Mouse (Mus musculus) R1 (cell line): ENCODE data around the gene Galnt10.

ENCODE experiments used
- DNase-seq: peaks from one replicate; pipeline ENCODE4 v3.0.0-alpha.2; 2018; ENCODE audit warnings: low read depth, low spot score

Gene Galnt10

GRCm38 (mm10) chr11:57645018-57645559, at the start of gene Galnt10:
Gene Galnt10 (plus strand): TSS chr11:57645442.
- peak; percentile 91 for DNase-seq

- DNase-seq: no peak
These were observed 49.3 kb upstream of the Galnt10 start for GRCm38 (mm10) chr11:57595899-57596298.

- DNase-seq: no peak
These were observed 47.1 kb upstream of the Galnt10 start for GRCm38 (mm10) chr11:57598161-57598560.

- peak; percentile 99 for DNase-seq
These were observed 45.9 kb upstream of the Galnt10 start for GRCm38 (mm10) chr11:57599304-57599703.

GRCm38 (mm10) chr11:57600113-57600512, 45.1 kb upstream of the Galnt10 start:
- DNase-seq: peak; percentile 40

DNA sequence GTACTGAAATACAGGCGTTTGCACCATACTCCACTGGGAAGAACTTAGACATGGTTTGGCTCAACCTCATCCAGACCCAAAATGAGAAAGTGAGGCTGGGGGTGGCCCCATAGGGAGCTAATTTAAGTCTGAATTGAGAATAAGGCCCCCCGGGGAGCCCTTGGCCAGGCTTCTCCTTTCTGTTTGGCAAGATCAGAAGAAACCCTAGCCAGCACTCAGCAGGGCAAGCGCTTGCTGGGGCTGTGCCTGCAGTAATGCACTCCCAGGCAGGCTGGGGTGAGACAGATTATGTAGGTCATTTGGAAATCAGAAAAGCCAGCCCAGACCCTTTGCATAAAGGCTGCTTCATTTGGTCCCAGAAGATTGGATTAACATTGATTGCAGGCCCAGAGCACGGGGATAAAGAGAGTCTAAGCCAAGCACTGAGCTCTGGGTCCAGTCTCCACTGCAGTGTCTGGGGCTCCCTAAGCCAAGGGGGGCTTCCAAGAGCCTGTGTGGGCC, 44.6 kb upstream of the Galnt10 start:
- peak; percentile 67 for DNase-seq

GRCm38 (mm10) chr11:57601806-57602455, 43.3 kb upstream of the Galnt10 start:
- DNase-seq: no peak

DNA sequence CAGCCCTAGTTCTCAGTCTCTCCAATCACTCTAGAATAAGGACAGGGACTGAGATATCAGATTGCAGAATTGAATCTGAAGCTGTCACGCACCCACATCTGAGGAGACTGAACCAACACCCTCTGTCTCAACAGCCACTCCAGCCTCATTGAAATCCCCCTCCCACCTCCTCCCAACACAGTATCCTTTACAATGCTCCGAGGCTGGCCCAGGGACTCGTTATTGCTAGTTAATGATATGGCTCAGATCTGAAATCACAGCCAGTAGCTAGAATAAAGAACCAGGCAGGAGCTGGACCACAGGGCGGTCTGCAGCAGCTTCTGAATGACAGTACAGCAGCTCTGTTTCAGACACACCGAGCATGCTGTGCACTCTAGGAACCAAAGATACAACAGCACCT, 40.2 kb upstream of the Galnt10 start:
- DNase-seq: no peak

DNA sequence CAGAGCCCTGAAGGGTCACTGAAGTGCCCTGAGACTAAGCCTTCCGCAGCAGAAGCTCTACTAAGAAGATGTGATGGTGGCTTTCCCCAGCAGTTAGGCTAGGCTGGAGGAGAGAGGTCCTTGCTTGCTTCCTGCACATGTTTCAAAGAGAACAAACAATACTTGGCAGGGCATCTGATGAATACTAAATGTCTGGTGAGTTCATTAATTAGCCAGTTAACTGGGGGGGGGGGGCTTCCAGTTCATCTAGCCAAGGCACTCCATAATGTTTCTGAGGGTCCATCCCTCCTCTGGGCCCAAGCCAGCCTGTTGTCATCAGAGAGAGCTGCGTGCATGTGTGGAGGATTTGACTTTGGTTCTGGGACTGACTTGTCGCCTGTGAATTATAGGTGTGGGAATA, 39.6 kb upstream of the Galnt10 start:
- no peak for DNase-seq

GRCm38 (mm10) chr11:57614502-57614901, 30.7 kb upstream of the Galnt10 start:
- no peak for DNase-seq

DNA sequence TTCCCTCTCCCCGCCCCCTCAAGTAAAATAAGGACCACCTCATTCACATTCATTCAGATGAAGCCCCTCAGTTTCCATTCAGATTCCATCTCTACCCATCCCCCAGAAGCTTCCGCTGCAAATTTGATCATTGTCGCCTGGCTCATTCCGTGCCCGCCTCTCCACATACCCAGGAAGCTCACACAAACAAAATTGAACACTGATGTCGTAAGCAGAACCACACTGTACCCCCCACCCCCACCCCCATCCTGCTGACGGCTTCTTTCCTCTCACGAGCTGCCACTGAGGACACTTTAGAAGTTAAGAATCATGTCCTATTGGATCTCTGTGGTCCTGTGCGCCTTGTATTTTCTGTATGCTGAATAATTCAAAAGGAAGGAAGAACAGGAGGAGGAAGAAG, 30.0 kb upstream of the Galnt10 start:
- DNase-seq: no peak

- peak; percentile 49 for DNase-seq
These were observed 29.4 kb upstream of the Galnt10 start for GRCm38 (mm10) chr11:57615871-57616270.

DNA sequence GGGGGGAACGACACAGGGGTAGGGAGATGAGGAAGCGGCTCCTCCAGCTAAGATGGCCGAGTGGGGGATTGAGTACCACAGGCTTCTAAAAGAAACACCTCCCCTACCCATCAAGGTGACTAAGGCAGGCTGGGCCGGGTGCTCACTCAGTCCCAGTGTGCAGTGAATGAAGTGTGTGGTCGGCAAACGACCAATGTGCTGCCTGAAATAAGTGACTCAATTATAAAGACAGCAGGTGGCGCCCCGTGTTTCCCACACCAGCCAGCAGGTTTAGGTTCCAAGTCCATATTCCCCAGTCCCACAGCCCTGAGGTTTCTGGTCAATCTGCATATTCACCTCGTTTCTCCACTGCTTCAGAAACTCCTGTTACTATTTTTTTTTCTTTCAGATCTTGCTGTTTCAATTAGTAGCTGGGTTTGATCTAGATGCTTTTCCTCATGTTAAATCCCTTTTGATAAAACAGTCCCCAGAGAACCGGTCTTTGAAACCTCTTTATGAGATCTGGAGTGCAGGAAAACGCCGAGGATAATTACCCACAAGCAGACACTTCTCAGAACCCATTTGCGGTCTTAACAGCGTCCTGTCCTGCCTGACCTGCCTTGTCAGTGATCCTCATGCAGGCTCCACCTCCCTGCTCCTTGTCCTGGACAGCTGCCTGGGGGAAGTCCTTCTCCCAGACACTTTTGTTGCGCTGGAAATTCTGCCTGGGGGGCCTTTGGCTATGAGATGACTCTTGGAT, 27.5 kb upstream of the Galnt10 start:
- peak; percentile 55 for DNase-seq

DNA sequence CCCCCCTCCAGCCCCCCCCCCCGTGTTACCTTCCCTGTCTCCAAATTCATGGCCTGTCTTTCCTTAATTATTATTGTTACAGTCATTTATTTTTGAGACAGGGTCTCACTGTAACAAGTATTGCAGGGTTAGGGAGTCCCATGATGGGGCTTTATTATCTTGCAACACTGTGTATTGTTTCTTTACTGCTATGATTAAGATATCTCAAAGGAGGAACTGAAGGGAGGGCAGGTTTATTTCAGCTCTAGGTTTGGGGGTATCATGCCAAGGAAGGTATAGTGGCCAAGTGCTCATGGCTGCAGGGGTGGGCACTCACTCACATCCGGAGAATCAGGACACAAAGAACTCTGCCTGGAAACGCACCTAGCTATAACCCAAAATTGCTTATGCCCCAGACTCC, 23.8 kb upstream of the Galnt10 start:
- DNase-seq: no peak

DNA sequence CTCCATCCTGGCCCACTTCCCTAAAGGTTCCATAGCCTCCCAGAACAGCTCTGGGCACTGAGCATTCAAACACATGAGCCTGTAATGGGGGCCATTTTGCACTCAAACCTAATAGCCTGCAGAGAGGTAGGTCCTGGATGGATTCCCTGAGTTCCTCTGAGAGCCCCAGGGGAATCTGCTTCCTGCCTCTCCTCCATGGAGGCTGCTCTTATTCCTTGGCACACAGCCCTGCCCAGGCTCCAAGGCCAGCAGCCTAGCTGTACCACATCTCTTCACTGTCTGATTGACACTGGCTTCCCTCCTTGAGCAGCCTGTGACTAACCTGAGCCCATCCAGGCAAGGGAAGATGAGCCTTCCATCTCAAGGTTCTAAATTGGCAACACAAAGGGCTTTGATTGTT, 23.4 kb upstream of the Galnt10 start:
- no peak for DNase-seq

DNA sequence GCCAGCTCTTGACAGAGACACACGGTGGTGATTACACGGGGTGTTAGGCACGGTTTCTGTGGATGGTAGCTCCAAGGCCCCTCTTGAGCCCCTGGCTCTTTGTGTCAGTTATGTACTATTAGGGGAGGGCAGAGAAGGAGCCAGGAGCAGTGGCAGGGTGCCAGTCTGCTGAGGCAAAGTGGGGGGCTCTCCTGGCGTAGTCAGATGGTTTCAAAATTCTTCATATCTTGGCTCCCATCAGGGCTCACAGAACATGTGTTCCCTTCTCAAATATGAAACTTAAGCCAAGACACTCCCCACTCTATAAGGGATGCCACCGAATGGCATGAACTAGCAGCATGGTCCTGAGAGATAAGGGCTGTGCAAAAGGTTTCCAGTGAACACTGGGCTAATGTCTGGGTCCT, 20.8 kb upstream of the Galnt10 start:
- DNase-seq: no peak

DNA sequence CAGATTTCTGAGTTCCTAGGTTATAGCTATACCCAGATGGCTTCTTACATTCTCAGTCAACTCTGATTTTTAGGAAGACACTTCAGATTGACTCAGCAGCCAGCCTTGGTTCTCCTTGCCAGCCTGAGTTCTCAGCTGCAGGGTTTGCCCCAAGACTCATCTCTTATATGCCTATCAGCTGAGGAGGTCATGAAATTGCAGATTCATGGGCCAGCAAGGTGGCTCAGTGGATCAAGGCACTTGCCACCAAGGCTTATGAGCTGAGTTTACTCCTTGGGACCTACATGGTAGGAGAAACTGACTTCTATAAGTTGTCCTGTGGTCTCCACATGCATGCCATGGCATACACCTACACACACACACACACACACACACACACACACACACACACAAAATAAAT, 19.8 kb upstream of the Galnt10 start:
- no peak for DNase-seq

- peak; percentile 68 for DNase-seq
These were observed 18.0 kb upstream of the Galnt10 start for GRCm38 (mm10) chr11:57627086-57627735.

DNA sequence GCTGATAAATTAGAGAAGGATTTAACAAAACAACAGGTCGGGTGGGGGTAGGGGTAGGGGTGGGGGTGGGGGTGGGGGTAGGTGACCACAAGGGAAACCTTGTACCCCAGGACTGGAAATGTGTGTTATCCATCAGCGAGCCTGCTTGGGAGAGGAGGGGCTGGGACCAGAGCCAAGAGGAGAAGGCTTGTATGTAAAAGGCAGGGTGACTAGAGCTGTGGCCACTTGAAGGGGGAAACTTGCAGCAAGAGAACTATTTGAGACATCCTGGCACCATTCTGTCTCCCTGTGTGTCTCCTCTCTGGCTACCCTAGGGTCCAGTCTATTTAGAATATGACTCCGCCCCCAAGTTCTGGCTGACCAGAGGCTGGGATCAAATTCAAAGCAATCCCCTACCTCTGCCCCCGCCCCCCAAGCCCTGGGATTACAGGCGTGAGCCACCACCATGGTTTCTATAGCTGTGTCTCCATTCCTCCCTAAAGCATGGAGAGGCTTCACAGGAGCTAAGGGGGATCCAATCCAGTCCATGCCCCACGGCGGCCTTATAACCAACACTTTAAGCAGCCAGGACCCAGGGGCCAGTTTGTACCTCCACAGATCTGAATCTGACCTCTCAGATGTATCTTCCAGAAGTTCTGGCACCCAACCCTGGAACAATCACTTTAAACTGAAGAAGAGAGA, 13.3 kb upstream of the Galnt10 start:
- DNase-seq: no peak

DNA sequence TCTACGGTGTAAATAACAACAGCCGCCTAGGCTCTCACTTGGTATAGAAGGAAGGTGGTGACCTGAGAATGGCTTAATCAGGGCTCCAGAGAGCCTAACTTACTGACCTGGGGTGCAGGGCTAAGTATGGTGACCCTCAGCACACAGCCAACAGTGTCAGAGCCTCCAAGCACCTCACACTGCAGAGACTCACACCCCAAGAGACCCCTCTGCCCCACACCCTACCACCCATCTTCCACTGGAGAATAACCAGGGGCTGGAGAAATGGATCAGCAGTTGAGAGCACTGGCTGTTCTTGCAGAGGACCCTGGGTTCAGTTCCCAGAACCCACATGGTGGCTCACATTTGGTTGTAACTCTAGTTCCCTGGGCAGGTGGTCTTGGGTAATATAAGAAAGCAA, 12.2 kb upstream of the Galnt10 start:
- no peak for DNase-seq

- DNase-seq: no peak
These were observed 11.2 kb upstream of the Galnt10 start for GRCm38 (mm10) chr11:57633975-57634585.
